Mouse (Mus musculus): ENCODE results near the gene Zfp992.
"Not testable (repeated sequence)": the region's sequence is repeated elsewhere in the genome, so short reads cannot be mapped to it uniquely, and the experiment has no call there.

GRCm38 (mm10) chr4:146435539-146435938 is 13.3 kb upstream of the Zfp992 start:
- not testable (repeated sequence) for TF ChIP-seq JUND (conservative IDR thresholded peaks at IDR 0.05; ENCODE audit: low read depth, low read length); POLR2A (IDR thresholded peaks at IDR 0.05; ENCODE audit: low read depth, low read length); EP300 (IDR thresholded peaks at IDR 0.05; ENCODE audit: low read length); CTCF (conservative IDR thresholded peaks at IDR 0.05 in 1 of 2, IDR thresholded peaks at IDR 0.05 in 1 of 2; ENCODE audit: low read depth in 2 of 2, low read length in 2 of 2); TCF12 (IDR thresholded peaks at IDR 0.05; ENCODE audit: low read depth, low read length); ZKSCAN1 (IDR thresholded peaks at IDR 0.05; ENCODE audit: borderline replicate concordance, low read depth, low read length); NRF1 (IDR thresholded peaks at IDR 0.05; ENCODE audit: low read depth, low read length); MAZ (IDR thresholded peaks at IDR 0.05; ENCODE audit: low read depth, low read length); UBTF (IDR thresholded peaks at IDR 0.05; ENCODE audit: low read depth, low read length); ZNF384 (IDR thresholded peaks at IDR 0.05; ENCODE audit: low read depth, low read length); MAFK (IDR thresholded peaks at IDR 0.05; ENCODE audit: insufficient replicate concordance, low read length); KAT2A (IDR thresholded peaks at IDR 0.05; ENCODE audit: insufficient replicate concordance, low read length)

All from CH12.LX (cell line).